Mouse (Mus musculus): ENCODE measurements around the gene Nol12. TPM values are rescaled to one million over a fixed set of nuclear protein-coding genes. Genes with fewer than 3 reads are reported as not detected.
A peak's percentile ranks its signal among the peaks of the same experiment; 100 is the strongest.

Gene Nol12
- polyA plus RNA-seq, 2 experiments: 41.0 to 53.1 TPM

DNA sequence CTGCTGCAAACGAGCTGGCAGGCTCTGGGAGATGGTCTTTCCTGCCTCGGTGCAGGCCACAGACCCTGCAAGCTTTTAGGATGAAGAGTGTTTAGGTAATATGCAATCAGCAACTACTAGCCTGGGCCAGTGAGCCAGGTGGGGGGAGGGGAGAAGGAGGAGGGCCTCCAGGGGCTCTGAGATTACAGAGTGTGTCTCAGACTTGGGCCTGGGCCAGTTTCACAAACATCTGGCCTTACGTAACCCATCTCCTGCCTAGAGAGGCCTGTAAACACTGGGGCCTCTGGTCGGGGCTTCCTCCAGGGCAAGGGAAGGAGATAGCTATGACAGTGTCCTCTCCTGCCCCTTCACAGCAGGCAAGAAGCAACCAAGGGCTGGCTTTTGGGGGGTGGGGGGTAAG, 44.1 kb downstream of the Nol12 start:
- Histone ChIP-seq H3K36me3 (ENCODE audit: control insufficient read depth, insufficient read depth, low read length) (no peaks in the 10 kb centered on the region), H3K4me2 (replicated peaks; ENCODE audit: low read depth, low read length, severe bottlenecking) (peak overlapping the region; percentile 17; the same call in 1 of the 2 replicates), H3K4me1 (ENCODE audit: control insufficient read depth, insufficient read depth, low read length) (peaks cover 23% of the 10 kb centered on the region), H3K4me3 (replicated peaks; ENCODE audit: low read length) (no peak overlapping the region), H3K27me3 (ENCODE audit: control insufficient read depth, insufficient read depth, low read length) (no peaks in the 10 kb centered on the region), H3K27ac (replicated peaks; ENCODE audit: low read depth, low read length) (peak overlapping the region; percentile 63), H3K9me3 (ENCODE audit: control insufficient read depth, low read length) (no peaks in the 10 kb centered on the region), H3K9ac (ENCODE audit: low read depth, low read length, severe bottlenecking) (peak overlapping the region; percentile 36; the same call in 1 of the 2 replicates)
- ATAC-seq (ENCODE audit: low FRiP score, low read depth): peak; percentile 60
- TF ChIP-seq POLR2A (IDR thresholded peaks at IDR 0.05; ENCODE audit: borderline replicate concordance, extremely low read depth, insufficient read depth, insufficient read length): no peak
- DNase-seq (ENCODE audit: low spot score): peak; percentile 87
- 3% methylated on average over 4 of the region's 4 CpGs for WGBS

DNA sequence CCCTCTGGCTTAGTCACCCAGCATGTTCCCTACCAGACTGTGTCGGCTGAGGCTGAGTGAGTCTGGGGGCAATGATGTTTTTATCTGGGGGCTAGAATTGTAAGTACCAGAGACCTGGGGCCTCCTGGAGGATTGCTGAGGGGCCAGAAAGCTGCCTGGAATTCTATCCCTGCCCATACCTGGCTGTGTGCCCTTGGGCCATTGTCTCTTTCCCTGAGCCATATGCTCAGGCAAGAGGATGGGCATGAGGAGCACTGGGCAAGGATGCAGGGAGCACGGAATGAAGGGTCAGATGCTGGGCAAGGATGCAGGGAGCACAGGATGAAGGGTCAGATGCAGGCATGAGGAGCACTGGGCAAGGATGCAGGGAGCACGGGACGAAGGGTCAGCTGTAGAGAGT, 45.4 kb downstream of the Nol12 start:
- H3K4me3 ChIP-seq (replicated peaks; ENCODE audit: low read length): no peak overlapping the region
- no peak for TF ChIP-seq POLR2A (IDR thresholded peaks at IDR 0.05; ENCODE audit: borderline replicate concordance, extremely low read depth, insufficient read depth, insufficient read length)
- no peak for ATAC-seq (ENCODE audit: low FRiP score, low read depth)
- DNase-seq (ENCODE audit: low spot score): no peak
- H3K27ac ChIP-seq (replicated peaks; ENCODE audit: low read depth, low read length): no peak overlapping the region; the same call in 1 of the 2 replicates
- no peaks in the 10 kb centered on the region for H3K9me3 ChIP-seq (ENCODE audit: control insufficient read depth, low read length)
- WGBS: 83% methylated on average over 4 of the region's 4 CpGs
- no peak overlapping the region for H3K4me2 ChIP-seq (replicated peaks; ENCODE audit: low read depth, low read length, severe bottlenecking)
- H3K27me3 ChIP-seq (ENCODE audit: control insufficient read depth, insufficient read depth, low read length): no peaks in the 10 kb centered on the region
- H3K4me1 ChIP-seq (ENCODE audit: control insufficient read depth, insufficient read depth, low read length): peaks cover 33% of the 10 kb centered on the region
- no peaks in the 10 kb centered on the region for H3K36me3 ChIP-seq (ENCODE audit: control insufficient read depth, insufficient read depth, low read length)
- no peak overlapping the region for H3K9ac ChIP-seq (ENCODE audit: low read depth, low read length, severe bottlenecking)

DNA sequence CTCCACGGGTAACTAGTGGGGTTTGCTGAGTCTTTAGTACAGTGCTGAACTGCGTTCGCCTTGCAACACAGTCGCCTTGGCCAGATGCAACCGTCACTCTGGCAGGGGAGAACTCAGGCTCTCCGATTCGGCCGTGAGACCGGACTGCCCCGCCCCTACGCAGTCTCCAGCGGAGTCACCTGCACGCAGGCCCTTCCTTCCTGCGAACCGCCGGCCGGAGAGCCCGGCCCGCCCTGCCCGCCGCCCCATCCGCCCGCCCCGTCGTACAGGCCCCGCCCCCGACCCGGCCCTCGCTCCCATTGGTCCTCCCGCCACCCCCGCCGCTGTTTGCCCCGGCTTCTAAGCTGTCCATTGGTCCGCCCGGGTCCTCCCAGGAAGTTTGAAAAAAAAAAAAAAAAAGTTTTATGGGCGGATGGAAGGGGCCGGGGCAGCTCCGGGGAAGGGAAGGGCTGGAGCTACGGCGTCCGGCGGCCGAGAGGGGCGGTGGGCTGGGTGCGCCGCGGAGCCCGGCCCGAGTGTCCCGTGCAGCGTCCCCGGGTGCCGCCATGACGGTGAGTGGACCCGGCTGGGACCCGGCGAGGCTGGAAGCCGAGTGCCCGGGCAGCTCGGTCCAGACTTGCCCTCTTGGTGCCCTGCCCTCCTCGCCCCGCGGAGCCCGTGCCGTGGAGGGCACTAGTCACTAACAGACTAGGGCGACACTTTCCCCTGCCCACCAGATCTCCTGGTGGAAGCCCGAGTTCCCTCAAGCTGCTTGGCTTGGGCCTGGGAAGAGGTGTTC, 48.1 kb downstream of the Nol12 start:
- Histone ChIP-seq H3K27me3 (ENCODE audit: control insufficient read depth, insufficient read depth, low read length) (no peaks in the 10 kb centered on the region), H3K4me2 (replicated peaks; ENCODE audit: low read depth, low read length, severe bottlenecking) (peak overlapping the region; percentile 88), H3K36me3 (ENCODE audit: control insufficient read depth, insufficient read depth, low read length) (peaks cover 3% of the 10 kb centered on the region; the same call in 1 of the 2 replicates), H3K9ac (ENCODE audit: low read depth, low read length, severe bottlenecking) (peak overlapping the region; percentile 75), H3K4me1 (ENCODE audit: control insufficient read depth, insufficient read depth, low read length) (peaks cover 37% of the 10 kb centered on the region), H3K27ac (replicated peaks; ENCODE audit: low read depth, low read length) (peak overlapping the region; percentile 92), H3K4me3 (replicated peaks; ENCODE audit: low read length) (peak overlapping the region; percentile 92), H3K9me3 (ENCODE audit: control insufficient read depth, low read length) (no peaks in the 10 kb centered on the region)
- peak; percentile 30; the same call in 1 of the 2 replicates for TF ChIP-seq POLR2A (IDR thresholded peaks at IDR 0.05; ENCODE audit: borderline replicate concordance, extremely low read depth, insufficient read depth, insufficient read length)
- 1% methylated on average over 58 of the region's 67 CpGs for WGBS
- DNase-seq (ENCODE audit: low spot score): peak; percentile 95
- ATAC-seq (ENCODE audit: low FRiP score, low read depth): peak; percentile 90

DNA sequence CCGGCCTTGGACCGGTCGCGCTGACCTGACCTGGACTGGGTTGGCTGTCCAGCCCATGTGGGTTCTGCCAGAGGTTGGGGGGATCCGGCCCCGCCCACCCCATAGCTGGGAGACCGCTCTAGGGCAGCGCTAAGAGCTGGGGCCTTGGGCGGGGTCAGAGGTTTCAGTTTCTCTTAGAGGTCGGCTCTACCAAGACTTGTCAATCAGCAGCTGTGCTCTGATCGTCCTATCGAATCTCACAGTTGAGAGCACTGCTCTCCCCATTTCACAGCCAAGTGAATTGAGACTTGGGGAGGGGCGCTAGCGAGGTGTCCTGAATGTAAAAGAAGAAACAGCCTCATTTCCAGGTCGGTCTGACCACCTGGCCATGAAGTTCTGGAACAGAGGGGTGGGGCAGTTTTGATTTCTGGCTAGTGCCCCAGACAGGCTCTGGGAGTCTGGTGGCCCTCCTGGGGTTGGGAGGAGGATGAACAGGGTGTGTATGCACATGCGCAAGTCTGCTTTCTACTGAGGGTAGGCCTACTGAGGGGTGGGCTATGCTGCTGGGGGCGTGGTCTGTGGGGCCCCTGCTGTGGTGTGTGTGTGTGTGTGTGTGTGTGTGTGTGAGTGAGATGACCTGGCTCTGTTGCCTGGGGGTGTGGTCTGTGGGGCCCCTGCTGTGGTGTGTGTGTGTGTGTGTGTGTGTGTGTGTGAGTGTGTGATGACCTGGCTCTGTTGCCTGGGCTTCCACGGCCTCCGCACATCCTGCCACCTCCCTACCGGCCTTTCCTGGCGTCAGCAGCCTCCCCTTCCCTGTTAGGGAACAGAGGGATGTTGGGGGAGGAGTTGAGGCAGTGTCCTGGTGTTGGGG, 48.9 kb downstream of the Nol12 start:
- ATAC-seq (ENCODE audit: low FRiP score, low read depth): peak; percentile 54
- H3K27ac ChIP-seq (replicated peaks; ENCODE audit: low read depth, low read length): peak overlapping the region; percentile 92
- H3K27me3 ChIP-seq (ENCODE audit: control insufficient read depth, insufficient read depth, low read length): no peaks in the 10 kb centered on the region
- DNase-seq (ENCODE audit: low spot score): peak; percentile 79
- H3K4me3 ChIP-seq (replicated peaks; ENCODE audit: low read length): peak overlapping the region; percentile 92
- no peak for TF ChIP-seq POLR2A (IDR thresholded peaks at IDR 0.05; ENCODE audit: borderline replicate concordance, extremely low read depth, insufficient read depth, insufficient read length)
- no peaks in the 10 kb centered on the region for H3K9me3 ChIP-seq (ENCODE audit: control insufficient read depth, low read length)
- H3K4me1 ChIP-seq (ENCODE audit: control insufficient read depth, insufficient read depth, low read length): peaks cover 36% of the 10 kb centered on the region
- peaks cover 9% of the 10 kb centered on the region; the same call in 1 of the 2 replicates for H3K36me3 ChIP-seq (ENCODE audit: control insufficient read depth, insufficient read depth, low read length)
- H3K4me2 ChIP-seq (replicated peaks; ENCODE audit: low read depth, low read length, severe bottlenecking): peak overlapping the region; percentile 88
- H3K9ac ChIP-seq (ENCODE audit: low read depth, low read length, severe bottlenecking): peak overlapping the region; percentile 75
- WGBS: 0% methylated on average over 21 of the region's 21 CpGs

DNA sequence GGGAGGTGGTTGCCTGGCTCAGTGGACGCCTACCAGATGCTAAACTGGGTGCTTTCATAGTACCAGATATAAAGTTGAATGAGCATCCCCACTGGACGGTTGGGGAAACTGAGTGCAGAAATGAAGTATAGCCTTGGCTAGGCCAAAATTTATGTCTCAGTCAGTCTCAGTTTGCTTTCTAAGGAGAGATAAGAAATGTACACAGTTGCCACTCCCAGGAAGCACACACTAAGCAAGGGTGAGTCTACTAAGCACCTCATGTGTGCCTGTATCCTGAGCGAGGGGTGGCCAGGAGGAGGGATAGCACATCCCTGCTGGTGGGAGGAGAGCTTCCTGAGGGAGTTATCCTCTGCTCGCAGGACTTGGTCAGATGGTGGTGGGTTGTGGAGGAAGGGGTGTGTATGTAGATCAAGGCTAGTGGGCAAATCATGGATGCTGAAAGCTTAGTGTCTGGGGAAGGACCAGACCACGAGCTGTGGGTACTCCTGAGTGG, 49.6 kb downstream of the Nol12 start:
- no peaks in the 10 kb centered on the region for H3K27me3 ChIP-seq (ENCODE audit: control insufficient read depth, insufficient read depth, low read length)
- no peak for DNase-seq (ENCODE audit: low spot score)
- H3K9me3 ChIP-seq (ENCODE audit: control insufficient read depth, low read length): no peaks in the 10 kb centered on the region
- 30% methylated on average over 5 of the region's 5 CpGs for WGBS
- H3K4me3 ChIP-seq (replicated peaks; ENCODE audit: low read length): peak overlapping the region; percentile 92
- peaks cover 29% of the 10 kb centered on the region for H3K4me1 ChIP-seq (ENCODE audit: control insufficient read depth, insufficient read depth, low read length)
- no peak for ATAC-seq (ENCODE audit: low FRiP score, low read depth)
- H3K4me2 ChIP-seq (replicated peaks; ENCODE audit: low read depth, low read length, severe bottlenecking): peak overlapping the region; percentile 88
- H3K9ac ChIP-seq (ENCODE audit: low read depth, low read length, severe bottlenecking): peak overlapping the region; percentile 75; the same call in 1 of the 2 replicates
- TF ChIP-seq POLR2A (IDR thresholded peaks at IDR 0.05; ENCODE audit: borderline replicate concordance, extremely low read depth, insufficient read depth, insufficient read length): no peak
- peak overlapping the region; percentile 33; the same call in 1 of the 2 replicates for H3K27ac ChIP-seq (replicated peaks; ENCODE audit: low read depth, low read length)
- H3K36me3 ChIP-seq (ENCODE audit: control insufficient read depth, insufficient read depth, low read length): peaks cover 11% of the 10 kb centered on the region
